Mouse (Mus musculus) C2C12 (cell line): Measurements from ENCODE around the gene Ak1.

Source experiments
- CTCF ChIP-seq: IDR thresholded peaks from one replicate; pipeline ENCODE4 v1.5.1; 2011; ENCODE audit not compliant: control insufficient read depth, insufficient read depth, insufficient read length
- FOSL1 ChIP-seq: IDR thresholded peaks from one replicate; pipeline ENCODE4 v1.8.0; 2011; ENCODE audit warnings: mild to moderate bottlenecking, low read length; ENCODE audit not compliant: poor library complexity, insufficient read depth, severe bottlenecking
- MAX ChIP-seq: IDR thresholded peaks from one replicate; pipeline ENCODE4 v1.6.1; 2011; ENCODE audit warnings: mild to moderate bottlenecking, control low read depth
- MYOG ChIP-seq: IDR thresholded peaks from one replicate; pipeline ENCODE4 v1.6.1; 2011; ENCODE audit not compliant: control insufficient read depth, insufficient read length; ENCODE audit errors: extremely low read depth
- USF1 ChIP-seq: IDR thresholded peaks from one replicate; pipeline ENCODE4 v1.6.1; 2011; ENCODE audit warnings: low read depth, mild to moderate bottlenecking, control low read depth, moderate library complexity

GRCm38 (mm10) chr2:32601417-32602065 lies 20.0 kb upstream of the Ak1 start:
- TF ChIP-seq CTCF (peak; percentile 89), MAX (peak; percentile 37), USF1 (no peak), MYOG (no peak), FOSL1 (no peak)
